Mouse (Mus musculus) frontal cortex, postnatal 10 days (tissue): ENCODE measurements around the gene Cln5.

Experiments used
- DNase-seq, 2 experiments: peaks; one replicate each; pipeline ENCODE4 v3.0.0; 2022; ENCODE audit warnings: low spot score in 2 of 2, mixed read lengths in 1 of 2

Cln5 gene

DNA sequence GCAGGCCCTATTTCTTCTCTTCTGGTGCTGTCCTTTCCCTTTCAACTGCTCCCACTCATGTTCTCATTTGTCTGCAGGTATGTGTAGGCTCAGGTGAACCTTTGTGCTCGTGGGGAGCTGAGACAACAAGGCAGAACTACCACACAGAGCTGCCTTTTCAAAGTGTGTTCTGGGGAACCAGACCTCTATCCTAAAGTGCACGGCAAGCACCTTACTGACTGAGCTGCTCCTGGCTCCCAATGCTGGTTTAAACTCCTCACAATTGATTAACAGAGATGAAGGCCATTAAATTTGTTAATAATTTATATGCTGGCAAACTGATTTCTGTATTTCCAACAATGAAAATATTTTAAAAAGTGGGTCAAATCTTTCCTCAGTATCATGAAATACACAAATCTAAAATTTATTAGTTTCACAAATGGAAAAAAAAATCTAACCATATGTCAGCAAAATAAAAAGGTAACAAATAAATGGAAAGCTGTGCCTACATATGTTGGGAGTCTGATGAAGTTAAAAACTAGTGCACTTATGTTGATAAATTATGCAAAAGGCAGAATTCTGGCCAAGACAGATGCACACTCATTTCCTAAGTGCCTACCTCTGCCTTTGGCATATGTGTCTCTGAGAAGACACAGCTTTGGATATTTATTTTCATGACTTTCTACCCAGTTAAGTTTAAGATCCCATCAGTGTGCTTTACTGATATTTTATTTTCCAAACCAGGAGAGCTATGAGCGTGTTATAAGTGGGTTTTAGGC lies 42.8 kb downstream of the Cln5 start:
- DNase-seq = no peak

- no peak for DNase-seq
These were observed 45.1 kb downstream of the Cln5 start for GRCm38 (mm10) chr14:103114994-103115670.

DNA sequence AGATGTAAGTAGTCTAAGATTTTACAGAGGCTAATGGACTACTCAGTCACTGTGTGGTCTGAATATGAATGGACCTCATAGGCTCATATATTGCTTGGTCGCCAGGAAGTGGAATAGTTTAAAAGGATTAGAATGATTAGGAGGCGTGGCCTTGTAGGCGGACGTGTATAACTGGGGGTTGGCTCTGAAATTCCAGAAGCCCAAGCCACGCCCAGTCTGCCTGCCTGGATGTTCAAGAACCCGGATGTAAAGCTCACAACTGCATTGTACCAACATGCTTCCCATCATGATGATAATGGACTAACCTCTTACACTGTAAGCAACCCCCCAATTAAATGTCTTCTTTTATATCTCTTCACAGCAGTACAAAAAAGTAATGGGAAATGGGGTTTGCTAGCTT lies 55.7 kb downstream of the Cln5 start:
- no peak for DNase-seq
